Mouse (Mus musculus) heart, postnatal 25 days (tissue): Measurements from ENCODE around the gene Tpst2. TPM values are rescaled to one million over a fixed set of nuclear protein-coding genes. Genes with fewer than 3 reads are reported as not detected.

Experiments
- DNase-seq: peaks from one replicate; pipeline ENCODE4 v3.0.0; 2022; ENCODE audit warnings: low spot score
- intact Hi-C: fragments of 180-260 bp; cut with DNase I; formaldehyde crosslinking; loops from one replicate; pipeline ENCODE4 v1.15.1; 2025
- total RNA-seq, 2 experiments: library from RNA; stranded (reverse); gene quantifications; 2 replicates each; pipeline ENCODE4 v1.2.3; 2021

Gene Tpst2
- total RNA-seq, 2 experiments from 2014 or later: 38.7 to 42.3 TPM

DNA sequence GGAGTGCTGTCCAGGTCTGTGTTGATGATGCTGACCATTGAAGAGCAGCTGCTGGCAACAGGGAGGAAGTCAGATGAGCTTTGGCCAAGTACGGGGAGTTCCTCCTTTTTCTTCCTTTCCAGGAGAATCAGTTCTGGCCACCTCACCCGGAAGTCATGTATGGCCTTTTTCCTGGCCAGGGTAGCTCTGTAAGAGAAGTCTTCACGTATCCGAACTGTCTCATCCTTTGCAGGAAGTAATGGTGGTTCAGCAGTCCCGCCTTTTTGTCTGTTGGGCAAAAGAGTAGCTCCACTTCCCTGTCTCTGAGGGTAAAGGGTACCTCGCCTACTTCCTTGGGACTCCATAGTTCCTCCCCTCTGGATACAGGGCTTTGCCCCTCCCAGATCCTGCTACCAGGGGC is 79.0 kb downstream of the Tpst2 start:
- DNase-seq: no peak
- intact Hi-C loops: no loop called here

DNA sequence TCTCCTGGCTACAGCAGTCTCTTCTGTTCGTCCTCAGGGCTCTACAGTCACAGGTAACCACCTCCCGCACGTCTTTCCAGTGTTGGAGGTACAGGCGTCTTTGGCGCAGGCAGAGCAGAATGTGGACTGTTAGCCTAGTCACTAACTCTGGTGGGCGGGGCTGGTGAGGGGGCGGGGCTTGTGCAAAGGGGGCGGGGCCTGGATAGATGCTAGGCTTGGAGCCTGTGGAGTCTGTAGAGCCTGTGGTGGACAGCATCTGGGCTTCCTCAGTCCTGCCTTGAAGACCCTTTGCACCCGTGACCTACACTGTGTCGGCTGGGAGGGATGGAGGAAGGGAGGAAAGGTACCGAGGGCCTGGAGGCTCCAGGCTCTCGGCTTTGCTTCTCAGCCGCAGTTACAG is 79.4 kb downstream of the Tpst2 start, which contains the start of gene Gm6583:
TSS of gene Gm6583 (minus strand) at position 124 of the 400 bp plus-strand sequence.
- intact Hi-C loops: no loop called here
- DNase-seq: no peak

DNA sequence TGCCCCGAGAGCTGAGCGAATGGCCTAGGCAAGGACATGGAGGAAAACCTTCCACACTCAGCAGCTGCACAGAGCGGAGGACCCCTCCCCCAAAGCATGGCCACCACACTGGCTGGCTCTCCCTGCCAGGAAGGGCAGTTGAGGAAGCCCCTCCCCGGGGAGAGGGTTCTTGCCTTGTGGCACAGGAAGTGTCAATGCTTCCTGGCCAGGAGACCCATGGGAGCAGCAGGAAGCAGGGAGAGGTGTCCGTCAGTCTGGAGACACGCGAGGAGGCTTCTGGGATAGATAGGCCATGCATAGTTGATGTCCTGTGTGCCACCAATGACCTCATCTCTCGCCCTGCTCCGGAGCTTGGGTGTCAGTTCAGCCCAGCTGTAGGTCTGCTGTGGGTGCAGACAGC is 79.8 kb downstream of the Tpst2 start:
- no peak for DNase-seq
- intact Hi-C loops: no loop called here

DNA sequence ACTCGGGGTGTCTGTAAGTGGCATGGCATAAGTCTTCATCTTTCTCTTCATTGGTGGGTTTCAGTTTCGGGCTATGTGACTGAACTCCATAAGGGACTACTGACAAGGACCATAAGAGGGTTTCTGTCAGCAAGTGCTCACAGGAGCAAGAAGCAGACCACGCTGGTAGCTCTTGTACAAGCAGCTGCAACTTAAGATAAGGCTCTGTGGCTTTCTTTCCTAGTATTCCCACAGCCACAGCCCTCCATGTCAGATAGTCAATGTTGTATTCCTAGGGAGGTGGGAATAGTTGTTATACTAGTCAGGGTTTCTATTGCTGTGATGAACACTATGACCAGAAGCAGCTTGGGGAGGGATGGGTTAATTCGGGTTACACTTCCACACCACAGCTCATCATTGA is 83.0 kb downstream of the Tpst2 start:
- intact Hi-C loops: no loop called here
- DNase-seq: no peak

DNA sequence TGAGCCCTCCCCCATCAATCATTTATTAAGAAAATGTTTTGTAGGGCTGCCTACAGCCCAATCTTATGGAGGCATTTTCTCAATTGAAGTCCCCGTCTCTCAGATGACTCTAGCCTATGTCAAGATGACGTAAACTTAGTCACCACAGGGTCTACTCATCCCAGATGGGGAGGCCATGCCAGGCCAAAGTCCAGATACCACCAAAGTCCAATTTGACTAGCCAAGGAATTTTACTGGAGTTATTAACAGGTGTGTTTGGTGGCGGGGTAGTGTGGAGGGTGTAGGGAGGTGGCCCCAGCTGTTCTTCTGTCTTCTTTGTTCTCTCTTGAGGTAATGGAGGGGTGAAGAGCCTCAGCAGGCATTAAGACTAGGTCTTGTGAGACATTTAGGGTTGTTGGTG is 83.6 kb downstream of the Tpst2 start:
- intact Hi-C loops: no loop called here
- no peak for DNase-seq

DNA sequence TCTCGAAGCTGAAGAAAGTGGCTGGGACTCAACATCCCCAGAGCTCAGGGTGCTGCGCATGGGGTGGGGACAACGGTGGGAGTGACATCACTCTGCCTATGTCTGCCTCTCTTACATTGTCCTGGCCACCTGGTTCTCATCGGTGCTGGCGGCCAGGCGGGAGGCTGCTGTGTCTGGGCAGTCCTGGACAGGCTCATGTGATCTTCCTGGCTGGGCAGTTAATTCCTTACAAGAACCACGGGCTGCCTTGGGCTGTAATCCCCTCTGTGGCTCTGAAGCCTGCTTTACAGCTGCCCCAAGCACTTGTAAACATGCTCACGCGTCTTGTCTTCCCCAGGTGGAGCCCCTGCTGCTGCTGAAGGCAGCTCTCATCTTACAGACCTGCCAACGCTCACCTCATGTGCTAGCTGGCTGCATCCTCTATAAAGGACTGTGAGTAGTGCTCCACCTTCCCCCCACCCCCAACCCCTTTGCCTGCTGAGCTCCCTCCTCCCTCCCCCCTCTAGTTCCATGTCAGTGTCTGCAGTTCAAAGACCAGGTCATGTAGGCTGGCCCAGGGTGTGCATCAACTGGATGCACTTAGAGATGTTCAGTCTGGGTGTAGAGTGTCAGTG is 87.8 kb downstream of the Tpst2 start:
- intact Hi-C loops: no loop called here

More for the DNA sequence above, 87.8 kb downstream of the Tpst2 start:
- no peak for DNase-seq

Other genes with a start within 250 kb of the Tpst2 start
- gene Cryba4, start 24.2 kb upstream of the Tpst2 start, total RNA-seq: 10 to 100 TPM in 1 of 2 experiments, 1 to 10 TPM in 1; 8.9 to 10.3 TPM
- gene Crybb1, start 20.9 kb upstream of the Tpst2 start, total RNA-seq: 1 to 10 TPM; 2.5 to 2.9 TPM
- gene Tfip11, start 49.7 kb downstream of the Tpst2 start, total RNA-seq: 10 to 100 TPM; 16.3 to 17.9 TPM
- 1 to 10 TPM; 7.5 to 8.1 TPM for gene Srrd, start 66.3 kb downstream of the Tpst2 start, total RNA-seq
- 10 to 100 TPM; 10.2 to 12.1 TPM for gene Hps4, start 66.4 kb downstream of the Tpst2 start, total RNA-seq
- gene Gm6583, start 79.3 kb downstream of the Tpst2 start, total RNA-seq: not detected
- gene Asphd2, start 118.2 kb downstream of the Tpst2 start, total RNA-seq: under 1 TPM; 0.65 to 0.70 TPM
- gene Gm6588, start 172.7 kb downstream of the Tpst2 start, total RNA-seq: not detected